Mouse (Mus musculus) forebrain, postnatal 0 days (tissue): Measurements from ENCODE around the gene Rps6ka5. TPM values are rescaled to one million over a fixed set of nuclear protein-coding genes. Genes with fewer than 3 reads are reported as not detected.

Experiments used
- ATAC-seq: fragments of 200-750 bp; cut with Nextera tagmentation; 2 replicates; pipeline ENCODE4 v1.8.0; 2017; ENCODE audit warnings: mild to moderate bottlenecking, moderate library complexity
- DNase-seq: peaks from one replicate; pipeline ENCODE4 v3.0.0-alpha.2; 2015
- H3K27ac ChIP-seq: fragments of 300-500 bp; sonication (generic); 2 replicates; pipeline ENCODE4 v1.5.1; 2014; ENCODE audit warnings: low read depth, mild to moderate bottlenecking, antibody characterized with exemption, low read length, moderate library complexity, mixed read lengths
- H3K27me3 ChIP-seq: fragments of 300-500 bp; sonication (generic); 2 replicates; pipeline ENCODE4 v1.6.1; 2014; ENCODE audit warnings: mild to moderate bottlenecking, low read length, mixed read lengths; ENCODE audit not compliant: insufficient read depth
- H3K36me3 ChIP-seq: fragments of 300-500 bp; sonication (generic); 2 replicates; pipeline ENCODE4 v1.6.1; 2014; ENCODE audit warnings: mild to moderate bottlenecking, moderate library complexity; ENCODE audit not compliant: insufficient read depth
- H3K4me1 ChIP-seq: fragments of 300-500 bp; sonication (generic); 2 replicates; pipeline ENCODE4 v1.6.1; 2014; ENCODE audit warnings: antibody characterized with exemption; ENCODE audit not compliant: insufficient read depth
- H3K4me2 ChIP-seq: fragments of 300-500 bp; sonication (generic); 2 replicates; pipeline ENCODE4 v1.6.1; 2014; ENCODE audit warnings: low read depth, mild to moderate bottlenecking, moderate library complexity
- H3K4me3 ChIP-seq: fragments of 300-500 bp; sonication (generic); 2 replicates; pipeline ENCODE4 v1.5.1; 2014; ENCODE audit warnings: low read depth, low read length, mixed read lengths
- H3K9ac ChIP-seq: fragments of 300-500 bp; sonication (generic); 2 replicates; pipeline ENCODE4 v1.6.1; 2014; ENCODE audit warnings: mild to moderate bottlenecking
- H3K9me3 ChIP-seq: fragments of 300-500 bp; sonication (generic); 2 replicates; pipeline ENCODE4 v1.6.1; 2016; ENCODE audit warnings: low read length
- CTCF ChIP-seq: sonication (generic); IDR thresholded peaks from 2 replicates; pipeline ENCODE4 v1.5.1; 2016; ENCODE audit warnings: antibody characterized with exemption, control low read depth, low read depth
- WGBS: fragments of 180-500 bp; shearing (Covaris S2); extraction: QIAGEN DNeasy Blood & Tissue Kit; methylation state at CpG from one replicate; pipeline ENCODE4 v1.1.7; 2014; 5-methylcytosine and 5-hydroxymethylcytosine counted together
- polyA plus RNA-seq: library from polyadenylated mRNA; unstranded; fragments of >200 nt; fragmentation: Nextera tagmentation; extraction: Ambion mirVana; gene quantifications from 2 replicates; pipeline ENCODE4 v1.2.1, GENCODE M21; 2015
- total RNA-seq: library from RNA; depleted of rRNA; stranded (reverse); fragments of >200 nt; gene quantifications from 2 replicates; pipeline ENCODE4 v1.2.3, GENCODE M21; 2014

Gene Rps6ka5
- total and polyA plus RNA-seq, 2 experiments from 2014 or later, result 8.7 to 29.5 TPM

DNA sequence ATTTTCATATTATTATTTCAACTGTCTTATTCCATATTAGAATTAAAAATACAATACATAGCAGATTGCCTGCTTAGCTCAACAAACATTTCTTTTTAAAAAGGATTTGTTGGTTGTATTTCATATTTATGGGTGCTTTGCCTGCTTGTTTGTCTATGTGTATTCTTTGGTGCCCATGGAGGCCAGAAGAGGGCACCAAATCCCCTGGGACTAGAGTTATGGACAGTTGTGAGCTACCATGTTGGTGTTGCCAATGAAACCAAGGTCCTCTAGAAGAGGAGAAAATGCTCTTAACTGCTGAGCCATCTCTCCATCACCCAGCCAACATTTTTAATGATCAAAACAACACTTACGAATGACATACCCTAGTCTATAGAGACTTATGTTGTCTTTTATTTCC lies 120.0 kb downstream of the Rps6ka5 start:
- no peaks in the 10 kb centered on the region for H3K27me3 ChIP-seq
- no peak overlapping the region for H3K27ac ChIP-seq
- no peaks in the 10 kb centered on the region for H3K9me3 ChIP-seq
- 91% methylated on average over 1 of the region's 1 CpGs for WGBS
- H3K4me2 ChIP-seq, result no peak overlapping the region
- ATAC-seq, result no peak
- peak; percentile 37 for DNase-seq
- H3K4me1 ChIP-seq, result no peaks in the 10 kb centered on the region
- no peaks in the 10 kb centered on the region for H3K36me3 ChIP-seq
- H3K9ac ChIP-seq, result no peak overlapping the region
- H3K4me3 ChIP-seq, result no peak overlapping the region
- TF ChIP-seq CTCF, result peak; percentile 55

GRCm38 (mm10) chr12:100605596-100605995 lies 121.2 kb downstream of the Rps6ka5 start:
- DNase-seq, result no peak
- H3K27me3 ChIP-seq, result no peaks in the 10 kb centered on the region
- H3K36me3 ChIP-seq, result no peaks in the 10 kb centered on the region
- no peaks in the 10 kb centered on the region for H3K4me1 ChIP-seq
- no peak for TF ChIP-seq CTCF
- H3K4me3 ChIP-seq, result no peak overlapping the region
- H3K27ac ChIP-seq, result no peak overlapping the region
- 79% methylated on average over 3 of the region's 3 CpGs for WGBS
- H3K9me3 ChIP-seq, result no peaks in the 10 kb centered on the region
- H3K4me2 ChIP-seq, result no peak overlapping the region
- no peak overlapping the region for H3K9ac ChIP-seq
- no peak for ATAC-seq

- no peak overlapping the region for H3K27ac ChIP-seq
- no peaks in the 10 kb centered on the region for H3K27me3 ChIP-seq
- DNase-seq, result peak; percentile 39
- H3K36me3 ChIP-seq, result no peaks in the 10 kb centered on the region
- no peak overlapping the region for H3K4me2 ChIP-seq
- ATAC-seq, result peak; percentile 66; the same call in 1 of the 2 replicates
- peak; percentile 85 for TF ChIP-seq CTCF
- H3K9ac ChIP-seq, result no peak overlapping the region
- H3K4me1 ChIP-seq, result no peaks in the 10 kb centered on the region
- H3K4me3 ChIP-seq, result no peak overlapping the region
- no peaks in the 10 kb centered on the region for H3K9me3 ChIP-seq
- 2% methylated on average over 1 of the region's 1 CpGs for WGBS
These were observed 122.2 kb downstream of the Rps6ka5 start for GRCm38 (mm10) chr12:100604540-100604939.

DNA sequence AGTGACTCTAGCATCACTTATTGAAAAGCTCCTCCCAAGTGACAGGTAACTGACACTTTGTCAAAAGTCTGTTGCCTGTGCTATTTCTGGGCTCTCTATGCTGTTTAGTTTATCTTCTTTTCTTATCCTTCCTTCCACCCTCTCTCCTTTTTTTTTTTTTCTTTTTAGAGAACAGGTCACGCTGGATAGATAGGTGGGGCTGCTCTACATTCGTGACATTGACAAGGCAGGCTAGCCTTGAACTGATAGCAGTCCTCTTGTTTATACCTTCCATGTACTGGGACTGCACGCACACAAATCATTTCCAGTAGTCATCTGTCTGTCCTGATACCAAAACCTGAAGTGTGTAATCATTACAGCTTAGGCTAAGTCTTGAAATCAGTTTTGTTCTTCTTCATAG lies 132.1 kb downstream of the Rps6ka5 start:
- Histone ChIP-seq H3K4me3 (no peak overlapping the region), H3K4me1 (no peaks in the 10 kb centered on the region), H3K9ac (no peak overlapping the region), H3K4me2 (no peak overlapping the region), H3K27me3 (no peaks in the 10 kb centered on the region), H3K9me3 (no peaks in the 10 kb centered on the region), H3K27ac (no peak overlapping the region), H3K36me3 (no peaks in the 10 kb centered on the region; the same call in 1 of the 2 replicates)
- no peak for TF ChIP-seq CTCF
- ATAC-seq, result no peak
- WGBS, result 86% methylated on average over 3 of the region's 3 CpGs
- DNase-seq, result no peak

DNA sequence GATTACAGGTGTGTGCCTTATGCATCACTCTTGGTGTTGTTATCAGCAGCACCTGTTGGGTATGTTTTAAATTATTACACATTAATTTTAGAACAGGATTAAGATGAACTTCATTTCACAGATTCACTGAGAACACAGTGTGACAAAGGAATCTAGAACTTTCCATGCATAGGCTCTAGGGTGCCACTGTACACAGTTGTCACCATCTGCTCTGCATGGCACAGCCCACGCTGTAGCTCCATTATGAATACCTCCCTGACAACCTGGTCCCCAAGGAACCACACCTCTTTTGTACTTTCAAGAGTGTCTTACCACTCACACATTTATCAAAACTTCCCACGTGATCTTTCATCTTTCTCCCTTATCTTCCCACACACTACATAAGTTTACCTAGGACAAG lies 140.2 kb downstream of the Rps6ka5 start:
- WGBS, result 76% methylated on average over 2 of the region's 2 CpGs
- H3K36me3 ChIP-seq, result no peaks in the 10 kb centered on the region
- H3K9me3 ChIP-seq, result no peaks in the 10 kb centered on the region
- no peak overlapping the region for H3K9ac ChIP-seq
- H3K4me2 ChIP-seq, result no peak overlapping the region
- no peak overlapping the region for H3K4me3 ChIP-seq
- no peak for DNase-seq
- H3K27ac ChIP-seq, result no peak overlapping the region
- no peaks in the 10 kb centered on the region for H3K4me1 ChIP-seq
- ATAC-seq, result no peak
- no peaks in the 10 kb centered on the region for H3K27me3 ChIP-seq
- TF ChIP-seq CTCF, result no peak

DNA sequence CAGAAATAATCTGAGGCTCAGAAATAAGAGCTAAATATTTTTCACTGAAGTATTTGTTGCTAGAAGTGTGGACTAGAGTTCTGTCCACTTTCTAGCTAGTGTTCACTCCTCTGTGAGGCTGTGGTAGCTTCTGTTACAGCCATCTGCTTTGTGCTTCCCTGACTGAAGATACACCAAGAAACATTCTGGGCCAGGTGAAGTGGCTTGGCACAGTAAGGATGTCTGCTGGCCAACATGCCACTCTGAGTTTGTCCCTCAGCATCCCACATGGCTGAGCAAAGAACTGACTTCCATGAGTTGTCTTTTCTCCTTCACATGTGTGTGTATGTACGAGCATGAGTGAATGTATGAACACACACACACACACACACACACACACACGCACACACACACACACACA lies 147.6 kb downstream of the Rps6ka5 start:
- no peak for ATAC-seq
- Histone ChIP-seq H3K9ac (no peak overlapping the region), H3K27me3 (no peaks in the 10 kb centered on the region), H3K36me3 (peaks cover 5% of the 10 kb centered on the region), H3K4me1 (no peaks in the 10 kb centered on the region), H3K4me3 (no peak overlapping the region), H3K9me3 (no peaks in the 10 kb centered on the region), H3K4me2 (no peak overlapping the region), H3K27ac (no peak overlapping the region)
- TF ChIP-seq CTCF, result no peak
- no peak for DNase-seq
- 85% methylated on average over 2 of the region's 2 CpGs for WGBS

DNA sequence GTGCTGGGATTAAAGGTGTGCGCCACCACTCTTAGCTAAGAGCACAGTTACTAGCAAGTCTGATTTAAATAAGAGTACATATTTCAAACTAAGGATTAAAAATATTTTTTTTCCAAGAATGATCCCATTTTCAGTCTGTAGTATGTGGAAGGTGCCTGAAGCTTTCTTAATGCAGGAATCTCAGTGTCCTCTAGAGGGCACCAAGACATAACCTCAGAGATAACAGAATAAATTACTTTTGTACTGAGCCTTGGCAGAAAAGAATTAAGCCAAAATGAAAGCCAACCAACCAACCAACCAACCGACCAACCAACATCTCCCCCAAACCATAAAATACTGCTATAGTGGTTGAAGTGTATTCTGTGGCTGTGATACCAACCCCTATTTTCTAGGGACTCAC lies 148.5 kb downstream of the Rps6ka5 start:
- ATAC-seq, result peak; percentile 67; the same call in 1 of the 2 replicates
- TF ChIP-seq CTCF, result peak; percentile 79

GRCm38 (mm10) chr12:100575739-100576138 lies 151.0 kb downstream of the Rps6ka5 start:
- DNase-seq, result peak; percentile 46

More for the DNA sequence above, 148.5 kb downstream of the Rps6ka5 start:
- no peak overlapping the region for H3K4me2 ChIP-seq
- H3K4me3 ChIP-seq, result no peak overlapping the region
- DNase-seq, result peak; percentile 83
- no peak overlapping the region for H3K27ac ChIP-seq
- H3K9ac ChIP-seq, result no peak overlapping the region
- H3K27me3 ChIP-seq, result no peaks in the 10 kb centered on the region
- no peaks in the 10 kb centered on the region for H3K4me1 ChIP-seq
- WGBS, result 46% methylated on average over 2 of the region's 2 CpGs
- H3K36me3 ChIP-seq, result peaks cover 5% of the 10 kb centered on the region
- no peaks in the 10 kb centered on the region for H3K9me3 ChIP-seq

More at GRCm38 (mm10) chr12:100575739-100576138, 151.0 kb downstream of the Rps6ka5 start:
- H3K27ac ChIP-seq, result no peak overlapping the region
- WGBS, result 59% methylated on average over 3 of the region's 3 CpGs
- H3K4me3 ChIP-seq, result no peak overlapping the region
- H3K4me1 ChIP-seq, result no peaks in the 10 kb centered on the region
- H3K4me2 ChIP-seq, result no peak overlapping the region
- no peak; the same call in 1 of the 2 replicates for ATAC-seq
- H3K27me3 ChIP-seq, result no peaks in the 10 kb centered on the region
- H3K9ac ChIP-seq, result no peak overlapping the region
- no peaks in the 10 kb centered on the region for H3K9me3 ChIP-seq
- TF ChIP-seq CTCF, result peak; percentile 62
- peaks cover 7% of the 10 kb centered on the region for H3K36me3 ChIP-seq
